Mouse (Mus musculus) hindbrain, postnatal 0 days (tissue): ENCODE measurements at regions not wholly inside any gene's neighbourhood (a gene's known extent, or its start where the extent isn't known, plus 50 kb on each side); places are given as distances from the start of the nearest gene placed in this dataset.

Experiments
- ATAC-seq: fragments of 200-750 bp; cut with Nextera tagmentation; 2 replicates; pipeline ENCODE4 v1.8.0; 2017; ENCODE audit warnings: mild to moderate bottlenecking, moderate TSS enrichment, moderate library complexity
- DNase-seq: peaks from one replicate; pipeline ENCODE4 v3.0.0-alpha.2; 2015; ENCODE audit warnings: low spot score
- H3K27ac ChIP-seq: fragments of 300-500 bp; sonication (generic); 2 replicates; pipeline ENCODE4 v1.5.1; 2014; ENCODE audit warnings: mild to moderate bottlenecking
- H3K27me3 ChIP-seq: fragments of 300-500 bp; sonication (generic); 2 replicates; pipeline ENCODE4 v1.6.1; 2014; ENCODE audit warnings: low read length, mixed read lengths; ENCODE audit not compliant: insufficient read depth
- H3K36me3 ChIP-seq: fragments of 300-500 bp; sonication (generic); 2 replicates; pipeline ENCODE4 v1.6.1; 2014; ENCODE audit warnings: low read length, mixed read lengths; ENCODE audit not compliant: insufficient read depth
- H3K4me1 ChIP-seq: fragments of 300-500 bp; sonication (generic); 2 replicates; pipeline ENCODE4 v1.6.1; 2014; ENCODE audit warnings: antibody characterized with exemption, low read length, mixed read lengths; ENCODE audit not compliant: insufficient read depth
- H3K4me2 ChIP-seq: fragments of 300-500 bp; sonication (generic); 2 replicates; pipeline ENCODE4 v1.6.1; 2014; ENCODE audit warnings: low read depth, mild to moderate bottlenecking, low read length, moderate library complexity, mixed read lengths
- H3K4me3 ChIP-seq: fragments of 300-500 bp; sonication (generic); 2 replicates; pipeline ENCODE4 v1.5.1; 2014; ENCODE audit warnings: low read length
- H3K9ac ChIP-seq: fragments of 300-500 bp; sonication (generic); replicated peaks from 2 replicates; pipeline ENCODE4 v1.6.1; 2014; ENCODE audit warnings: mild to moderate bottlenecking, low read length, moderate library complexity, mixed read lengths
- H3K9me3 ChIP-seq: fragments of 300-500 bp; sonication (generic); 2 replicates; pipeline ENCODE4 v1.6.1; 2016; ENCODE audit warnings: low read length, mixed read lengths
- CTCF ChIP-seq: IDR thresholded peaks from 2 replicates; pipeline ENCODE4 v1.5.1; 2016; ENCODE audit warnings: antibody characterized with exemption, control low read depth, low read depth
- WGBS: fragments of 180-500 bp; shearing (Covaris S2); extraction: QIAGEN DNeasy Blood & Tissue Kit; methylation state at CpG from one replicate; pipeline ENCODE4 v1.1.7; 2014; 5-methylcytosine and 5-hydroxymethylcytosine counted together

DNA sequence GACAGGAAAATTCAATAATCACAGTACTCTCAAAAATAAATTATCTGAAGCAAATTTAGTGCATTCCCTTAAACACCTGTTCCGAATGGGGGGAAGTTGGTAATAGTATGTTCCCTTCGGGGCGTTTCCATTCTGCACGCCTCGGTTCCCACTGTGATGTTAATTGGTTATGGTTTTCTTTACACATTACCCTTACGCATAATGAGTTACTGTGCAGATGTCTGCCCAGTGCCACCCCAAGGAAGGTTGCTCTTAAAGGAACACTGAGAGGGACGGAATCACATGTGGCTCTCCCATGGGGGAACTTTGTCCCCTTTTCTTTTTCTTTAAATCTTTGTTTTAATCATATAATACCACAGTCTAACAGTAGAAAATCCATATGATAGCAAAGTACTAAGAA lies 217.5 kb downstream of the Zfp36l1 start:
- peak; percentile 19 for DNase-seq
- peaks cover 6% of the 10 kb centered on the region for H3K4me1 ChIP-seq
- no peak for ATAC-seq
- no peak overlapping the region for H3K4me2 ChIP-seq
- no peak overlapping the region for H3K27ac ChIP-seq
- no peak overlapping the region for H3K9ac ChIP-seq
- no peaks in the 10 kb centered on the region for H3K27me3 ChIP-seq
- no peak overlapping the region for H3K4me3 ChIP-seq
- 22% methylated on average over 7 of the region's 7 CpGs for WGBS
- H3K9me3 ChIP-seq = 0 out of 2 replicates have a peak, but pooled peaks cover 6% of the 10 kb centered on the region
- no peak for TF ChIP-seq CTCF
- H3K36me3 ChIP-seq = no peaks in the 10 kb centered on the region

DNA sequence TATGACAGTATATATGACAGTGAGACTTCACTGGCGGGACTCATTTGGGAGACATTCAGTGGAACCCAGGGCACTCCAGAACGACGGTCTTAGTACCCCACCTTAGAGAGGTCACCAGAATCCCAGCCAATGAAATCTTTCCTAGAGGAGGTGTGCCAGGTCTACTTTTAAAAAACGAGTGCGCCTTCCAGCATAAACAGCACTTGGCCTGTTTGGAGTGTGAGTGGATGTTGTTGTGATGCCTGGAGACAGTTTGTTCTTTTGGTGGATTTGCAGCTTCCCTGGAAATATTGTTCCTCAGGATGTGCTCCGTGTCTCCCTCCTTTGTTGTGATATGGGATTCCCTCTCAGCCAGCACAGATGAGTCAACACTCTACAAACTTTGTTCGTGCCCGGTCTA lies 219.9 kb downstream of the Zfp36l1 start:
- WGBS = 92% methylated on average over 8 of the region's 8 CpGs

DNA sequence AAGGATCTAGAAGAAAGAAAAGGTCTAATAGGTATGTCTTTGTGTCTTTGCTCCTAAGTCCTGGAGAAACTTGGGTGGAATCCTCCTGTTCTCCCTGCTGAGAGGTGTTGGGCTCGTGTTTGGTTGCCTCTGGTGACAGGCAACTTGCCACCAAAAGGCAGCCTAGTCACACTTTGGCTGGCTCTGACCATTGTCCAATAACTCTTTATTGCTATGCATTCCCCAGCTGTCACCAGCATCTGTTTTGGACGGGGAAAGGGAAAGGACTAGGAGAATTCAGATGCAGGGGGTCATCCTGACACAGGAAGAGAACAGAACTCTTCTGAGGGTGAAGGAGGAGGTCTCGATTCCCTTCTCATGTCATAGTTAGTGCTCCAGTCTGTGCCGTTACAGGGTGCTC lies 220.9 kb downstream of the Zfp36l1 start:
- DNase-seq (peak; percentile 18), ATAC-seq (no peak)
- Histone ChIP-seq H3K27ac (no peak overlapping the region), H3K4me3 (no peak overlapping the region), H3K4me1 (peaks cover 6% of the 10 kb centered on the region), H3K36me3 (no peaks in the 10 kb centered on the region), H3K9ac (no peak overlapping the region), H3K9me3 (no peaks in the 10 kb centered on the region), H3K4me2 (no peak overlapping the region), H3K27me3 (no peaks in the 10 kb centered on the region)
- WGBS = 53% methylated on average over 4 of the region's 4 CpGs
- no peak for TF ChIP-seq CTCF

More for the DNA sequence above, 219.9 kb downstream of the Zfp36l1 start:
- H3K9me3 ChIP-seq = no peaks in the 10 kb centered on the region
- no peak for TF ChIP-seq CTCF
- no peak overlapping the region for H3K9ac ChIP-seq
- DNase-seq (no peak), ATAC-seq (no peak)
- H3K27ac ChIP-seq = no peak overlapping the region
- peaks cover 6% of the 10 kb centered on the region for H3K4me1 ChIP-seq
- no peaks in the 10 kb centered on the region for H3K27me3 ChIP-seq
- H3K4me3 ChIP-seq = no peak overlapping the region
- no peak overlapping the region for H3K4me2 ChIP-seq
- H3K36me3 ChIP-seq = no peaks in the 10 kb centered on the region

DNA sequence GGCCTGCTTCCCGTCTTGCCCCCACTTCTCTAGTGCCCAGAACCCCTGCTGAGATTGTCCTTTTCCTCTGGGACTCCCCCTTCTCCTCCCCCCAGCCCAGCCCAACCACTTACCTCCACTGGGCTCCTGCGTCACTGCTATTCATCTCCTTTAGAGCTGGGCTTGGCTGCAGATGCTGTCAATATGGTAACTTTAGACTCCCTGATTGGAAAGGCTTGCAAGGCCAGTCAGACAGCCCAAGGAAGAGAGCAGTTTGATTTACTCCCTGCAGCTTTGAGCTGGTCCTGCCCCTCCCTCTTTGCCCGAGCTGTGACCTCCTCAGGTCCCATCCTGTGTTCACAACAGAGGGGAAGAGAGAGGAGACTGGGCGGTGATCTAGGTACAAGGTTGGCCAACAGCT lies 221.9 kb downstream of the Zfp36l1 start:
- H3K4me2 ChIP-seq = no peak overlapping the region
- no peak overlapping the region for H3K9ac ChIP-seq
- no peak overlapping the region for H3K27ac ChIP-seq
- no peak for ATAC-seq
- H3K4me1 ChIP-seq = peaks cover 6% of the 10 kb centered on the region
- no peaks in the 10 kb centered on the region for H3K9me3 ChIP-seq
- no peaks in the 10 kb centered on the region for H3K27me3 ChIP-seq
- no peak for TF ChIP-seq CTCF
- H3K36me3 ChIP-seq = no peaks in the 10 kb centered on the region
- H3K4me3 ChIP-seq = no peak overlapping the region
- WGBS = 43% methylated on average over 4 of the region's 4 CpGs
- DNase-seq = peak; percentile 39

DNA sequence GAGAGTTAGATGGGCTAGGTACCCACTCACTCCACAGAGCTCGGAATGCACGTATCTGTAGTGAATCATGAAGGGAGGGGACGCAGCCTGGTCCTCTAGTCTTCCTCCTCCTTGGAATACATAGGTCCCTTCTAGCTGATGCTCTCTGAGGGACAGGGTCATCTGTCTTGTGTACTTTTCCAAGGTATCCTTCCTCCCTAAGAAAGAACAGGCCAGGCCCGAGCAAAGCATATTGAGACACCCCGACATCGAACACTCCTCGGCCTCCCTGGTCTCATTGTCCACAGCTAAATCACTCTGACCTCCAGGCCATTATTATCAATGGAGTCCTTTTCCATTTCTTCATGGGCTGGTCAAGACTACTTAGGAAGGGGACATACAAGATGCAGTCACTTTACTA lies 222.5 kb downstream of the Zfp36l1 start:
- Histone ChIP-seq H3K4me1 (peaks cover 3% of the 10 kb centered on the region), H3K4me2 (no peak overlapping the region), H3K9me3 (no peaks in the 10 kb centered on the region), H3K4me3 (no peak overlapping the region), H3K36me3 (no peaks in the 10 kb centered on the region), H3K27me3 (no peaks in the 10 kb centered on the region), H3K27ac (no peak overlapping the region), H3K9ac (no peak overlapping the region)
- WGBS = 87% methylated on average over 7 of the region's 7 CpGs
- ATAC-seq = no peak
- TF ChIP-seq CTCF = no peak
- no peak for DNase-seq

DNA sequence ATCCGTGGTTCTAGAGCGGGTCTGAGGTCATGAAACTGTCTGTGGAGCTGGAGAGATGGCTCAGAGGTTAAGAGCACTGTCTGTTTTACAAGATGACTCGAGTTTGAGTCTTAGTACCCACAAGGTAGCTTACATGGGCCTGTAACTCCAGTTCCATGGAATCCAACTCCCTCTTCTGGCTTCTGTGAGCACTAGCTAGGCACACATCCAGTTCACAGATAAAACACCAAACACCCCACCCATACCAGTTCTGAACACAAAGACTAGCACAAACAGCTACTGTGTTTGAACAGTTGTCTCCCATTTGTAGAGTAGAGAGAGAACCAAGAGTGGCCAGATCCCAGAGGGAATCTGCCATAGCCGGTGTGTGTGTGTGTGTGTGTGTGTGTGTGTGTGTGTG lies 224.0 kb downstream of the Zfp36l1 start:
- DNase-seq (no peak), ATAC-seq (no peak)
- Histone ChIP-seq H3K27me3 (no peaks in the 10 kb centered on the region), H3K27ac (no peak overlapping the region), H3K36me3 (no peaks in the 10 kb centered on the region), H3K9me3 (no peaks in the 10 kb centered on the region), H3K4me1 (no peaks in the 10 kb centered on the region; the same call in 1 of the 2 replicates), H3K4me3 (no peak overlapping the region), H3K9ac (no peak overlapping the region), H3K4me2 (no peak overlapping the region)
- TF ChIP-seq CTCF = no peak
- WGBS = 93% methylated on average over 4 of the region's 4 CpGs

DNA sequence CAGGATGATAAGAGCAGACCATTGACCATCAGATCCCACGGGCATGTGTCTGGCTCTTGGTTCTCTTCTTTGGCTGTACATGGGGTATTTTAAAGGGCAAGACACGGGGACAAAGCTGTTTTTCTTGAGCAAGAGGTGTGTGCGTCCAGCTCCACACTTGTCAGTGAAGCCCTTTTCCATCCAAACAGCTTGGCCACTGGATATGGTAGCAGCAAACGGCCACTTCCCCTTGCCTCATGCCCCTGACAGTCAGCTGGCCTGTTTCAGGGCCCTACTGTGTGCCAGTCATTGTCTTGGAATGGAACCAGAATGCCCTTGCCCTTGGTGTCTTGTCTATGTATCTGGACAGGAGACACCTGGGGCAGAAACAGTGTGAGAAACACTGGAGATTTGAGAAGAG lies 224.7 kb downstream of the Zfp36l1 start:
- no peaks in the 10 kb centered on the region; the same call in 1 of the 2 replicates for H3K4me1 ChIP-seq
- H3K27me3 ChIP-seq = no peaks in the 10 kb centered on the region
- no peaks in the 10 kb centered on the region for H3K9me3 ChIP-seq
- H3K4me2 ChIP-seq = no peak overlapping the region
- H3K27ac ChIP-seq = no peak overlapping the region
- no peak overlapping the region for H3K4me3 ChIP-seq
- TF ChIP-seq CTCF = no peak
- DNase-seq (no peak), ATAC-seq (no peak)
- 71% methylated on average over 4 of the region's 4 CpGs for WGBS
- H3K9ac ChIP-seq = no peak overlapping the region
- H3K36me3 ChIP-seq = no peaks in the 10 kb centered on the region
